Mouse (Mus musculus): ENCODE measurements around the gene Dhrs7. TPM values are rescaled to one million over a fixed set of nuclear protein-coding genes. Genes with fewer than 3 reads are reported as not detected.
A peak's percentile ranks its signal among the peaks of the same experiment; 100 is the strongest.

Dhrs7 gene
- polyA plus RNA-seq, 1 experiment, result 111 TPM

DNA sequence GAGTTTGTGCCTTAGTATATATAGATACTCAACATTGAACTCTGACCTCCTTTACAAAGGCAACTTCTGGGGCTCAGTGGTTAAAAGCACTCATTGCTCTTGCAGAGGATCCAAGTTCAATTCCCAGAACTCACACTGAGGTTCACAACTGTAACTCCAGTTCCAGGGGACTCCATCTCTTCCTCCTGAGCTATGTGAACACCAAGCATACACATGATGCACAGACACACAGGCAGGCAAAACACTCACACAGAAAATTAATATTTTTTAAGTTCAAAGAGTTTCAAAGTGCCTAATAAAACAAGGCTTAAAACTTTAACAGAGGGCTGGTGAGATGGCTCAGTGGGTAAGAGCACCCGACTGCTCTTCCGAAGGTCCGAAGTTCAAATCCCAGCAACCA is 18.9 kb upstream of the Dhrs7 start:
- H3K27me3 ChIP-seq (ENCODE audit: control insufficient read depth, insufficient read depth, insufficient read length), result no peaks in the 10 kb centered on the region
- TF ChIP-seq CEBPB (IDR thresholded peaks at IDR 0.05; ENCODE audit: insufficient read depth, poor library complexity, severe bottlenecking) (no peak), E2F4 (IDR thresholded peaks at IDR 0.05; ENCODE audit: insufficient read depth) (no peak), TCF3 (IDR thresholded peaks at IDR 0.05; ENCODE audit: insufficient read length, low read depth) (no peak), MYOD1 (IDR thresholded peaks at IDR 0.05; ENCODE audit: control insufficient read depth in 1 of 3, insufficient read length in 2 of 3, low read depth in 2 of 3) (no peak), USF1 (IDR thresholded peaks at IDR 0.05; ENCODE audit: low read depth) (no peak), REST (IDR thresholded peaks at IDR 0.05; ENCODE audit: insufficient read depth, insufficient read length) (no peak), SRF (IDR thresholded peaks at IDR 0.05; ENCODE audit: control insufficient read depth, insufficient read length, low read depth) (no peak), POLR2A (IDR thresholded peaks at IDR 0.05; ENCODE audit: insufficient read length, low read depth) (no peak), MYOG (IDR thresholded peaks at IDR 0.05; ENCODE audit: control insufficient read depth in 1 of 3, insufficient read depth in 1 of 3, insufficient read length in 2 of 3, low read depth in 2 of 3) (no peak), POLR2AphosphoS2 (IDR thresholded peaks at IDR 0.05; ENCODE audit: insufficient read length, low read depth) (no peak), TCF12 (IDR thresholded peaks at IDR 0.05; ENCODE audit: insufficient read depth, poor library complexity, severe bottlenecking) (no peak), MAX (IDR thresholded peaks at IDR 0.05; ENCODE audit: low read depth) (no peak)
- H3K36me3 ChIP-seq (ENCODE audit: control insufficient read depth, insufficient read depth), result no peaks in the 10 kb centered on the region
- H3K79me2 ChIP-seq (ENCODE audit: control insufficient read depth, insufficient read depth), result no peaks in the 10 kb centered on the region
- no peak overlapping the region for H3K4me3 ChIP-seq
- no peak overlapping the region for H3ac ChIP-seq (ENCODE audit: control insufficient read depth, insufficient read length)
- H3K4me2 ChIP-seq (ENCODE audit: low read depth), result no peak overlapping the region

DNA sequence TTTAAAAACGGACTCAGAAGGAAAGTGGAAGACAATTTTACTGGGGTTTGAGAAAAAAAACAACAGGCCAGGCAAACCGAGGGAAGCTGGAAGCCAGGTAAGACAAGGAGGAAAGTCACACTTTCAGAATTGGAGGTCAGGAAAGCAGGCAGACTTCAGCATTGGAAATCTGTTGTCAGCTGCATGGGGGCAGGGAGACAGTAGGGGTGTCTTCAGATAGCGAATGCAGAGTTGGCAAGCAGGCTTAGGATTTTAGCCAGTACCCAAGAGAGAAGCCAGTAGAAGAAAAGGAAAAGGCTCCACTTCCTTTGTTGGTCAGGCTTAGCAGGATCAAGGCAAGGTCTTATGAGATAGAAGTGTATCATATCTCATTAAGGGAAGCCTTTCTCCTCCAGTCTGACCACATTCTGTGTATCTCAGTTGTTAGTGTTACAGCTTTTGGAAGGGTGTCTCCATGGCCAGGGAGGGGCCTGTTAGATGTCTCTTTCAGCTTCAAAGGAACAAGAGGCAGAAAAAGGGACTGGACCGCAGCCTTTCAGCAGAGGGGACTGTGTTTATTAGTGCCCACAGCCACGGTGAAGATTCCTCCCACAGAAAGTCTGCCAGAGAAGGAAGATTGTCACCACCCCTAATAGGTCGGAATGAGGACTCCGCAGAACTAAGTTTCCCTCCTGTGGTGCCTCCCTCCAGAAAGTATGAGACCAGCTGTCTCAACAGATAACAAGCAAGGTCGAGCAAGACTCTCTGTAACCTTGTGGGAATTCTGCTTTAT is 18.0 kb upstream of the Dhrs7 start:
- no peaks in the 10 kb centered on the region for H3K27me3 ChIP-seq (ENCODE audit: control insufficient read depth, insufficient read depth, insufficient read length)
- H3K4me3 ChIP-seq, result no peak overlapping the region
- H3K79me2 ChIP-seq (ENCODE audit: control insufficient read depth, insufficient read depth), result no peaks in the 10 kb centered on the region
- no peak overlapping the region for H3ac ChIP-seq (ENCODE audit: control insufficient read depth, insufficient read length)
- peak overlapping the region; percentile 24 for H3K4me2 ChIP-seq (ENCODE audit: low read depth)
- H3K36me3 ChIP-seq (ENCODE audit: control insufficient read depth, insufficient read depth), result no peaks in the 10 kb centered on the region
- TF ChIP-seq USF1 (IDR thresholded peaks at IDR 0.05; ENCODE audit: low read depth), result no peak
- no peak for TF ChIP-seq MAX (IDR thresholded peaks at IDR 0.05; ENCODE audit: low read depth)
- no peak for TF ChIP-seq CEBPB (IDR thresholded peaks at IDR 0.05; ENCODE audit: insufficient read depth, poor library complexity, severe bottlenecking)
- peak in 1 of 3 experiments; percentile 34 for TF ChIP-seq MYOD1 (IDR thresholded peaks at IDR 0.05; ENCODE audit: control insufficient read depth in 1 of 3, insufficient read length in 2 of 3, low read depth in 2 of 3)
- no peak for TF ChIP-seq SRF (IDR thresholded peaks at IDR 0.05; ENCODE audit: control insufficient read depth, insufficient read length, low read depth)
- TF ChIP-seq REST (IDR thresholded peaks at IDR 0.05; ENCODE audit: insufficient read depth, insufficient read length), result no peak
- peak in 1 of 3 experiments; percentile 15 for TF ChIP-seq MYOG (IDR thresholded peaks at IDR 0.05; ENCODE audit: control insufficient read depth in 1 of 3, insufficient read depth in 1 of 3, insufficient read length in 2 of 3, low read depth in 2 of 3)

DNA sequence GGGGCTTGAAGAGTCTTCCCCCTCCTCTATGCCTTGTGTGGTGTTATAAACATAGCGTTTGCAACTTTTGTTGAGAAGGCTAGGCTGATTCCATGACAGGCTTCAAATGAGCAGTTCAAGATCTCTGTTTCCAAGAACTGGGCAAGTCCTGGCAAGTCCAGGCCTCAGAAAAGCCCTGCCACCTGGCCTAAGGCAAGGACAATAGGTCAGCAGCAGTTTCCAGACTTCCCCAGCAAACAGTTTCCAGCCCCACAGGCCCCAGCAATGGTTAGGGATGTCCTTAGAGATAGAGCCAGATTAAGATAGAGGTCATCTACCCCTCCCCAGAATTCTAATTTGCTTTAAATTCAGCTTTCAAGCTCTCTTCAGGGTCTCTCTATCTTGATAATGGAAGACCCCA is 17.2 kb upstream of the Dhrs7 start:
- no peaks in the 10 kb centered on the region for H3K79me2 ChIP-seq (ENCODE audit: control insufficient read depth, insufficient read depth)
- H3K36me3 ChIP-seq (ENCODE audit: control insufficient read depth, insufficient read depth), result no peaks in the 10 kb centered on the region
- H3K27me3 ChIP-seq (ENCODE audit: control insufficient read depth, insufficient read depth, insufficient read length), result no peaks in the 10 kb centered on the region
- no peak overlapping the region for H3ac ChIP-seq (ENCODE audit: control insufficient read depth, insufficient read length)
- no peak overlapping the region for H3K4me2 ChIP-seq (ENCODE audit: low read depth)
- no peak overlapping the region for H3K4me3 ChIP-seq
- TF ChIP-seq TCF12 (IDR thresholded peaks at IDR 0.05; ENCODE audit: insufficient read depth, poor library complexity, severe bottlenecking) (no peak), TCF3 (IDR thresholded peaks at IDR 0.05; ENCODE audit: insufficient read length, low read depth) (no peak), POLR2A (IDR thresholded peaks at IDR 0.05; ENCODE audit: insufficient read length, low read depth) (no peak)

DNA sequence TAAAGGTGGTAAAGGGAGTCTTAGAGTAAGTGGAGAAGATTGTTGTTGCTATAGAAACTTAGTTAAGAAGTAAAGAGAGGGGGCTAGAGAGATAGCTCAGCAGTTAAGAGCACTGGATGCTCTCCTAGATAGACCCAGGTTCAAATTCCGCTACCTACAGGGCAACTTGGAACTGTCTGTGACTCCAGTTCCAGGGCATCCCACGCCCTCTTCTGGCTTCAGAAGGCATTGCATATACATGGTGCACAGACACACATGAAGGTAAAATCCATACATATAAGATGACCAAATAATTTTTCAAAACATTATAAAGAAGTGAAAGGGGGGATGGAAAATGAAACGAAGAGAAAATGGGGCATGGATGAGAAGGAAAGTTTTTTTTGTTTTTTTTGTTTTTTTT is 14.9 kb upstream of the Dhrs7 start:
- TF ChIP-seq POLR2AphosphoS2 (IDR thresholded peaks at IDR 0.05; ENCODE audit: insufficient read length, low read depth) (no peak), POLR2A (IDR thresholded peaks at IDR 0.05; ENCODE audit: insufficient read length, low read depth) (no peak), E2F4 (IDR thresholded peaks at IDR 0.05; ENCODE audit: insufficient read depth) (no peak), MAX (IDR thresholded peaks at IDR 0.05; ENCODE audit: low read depth) (no peak), SRF (IDR thresholded peaks at IDR 0.05; ENCODE audit: control insufficient read depth, insufficient read length, low read depth) (no peak), TCF12 (IDR thresholded peaks at IDR 0.05; ENCODE audit: insufficient read depth, poor library complexity, severe bottlenecking) (no peak)
- Histone ChIP-seq H3K27me3 (ENCODE audit: control insufficient read depth, insufficient read depth, insufficient read length) (no peaks in the 10 kb centered on the region), H3K36me3 (ENCODE audit: control insufficient read depth, insufficient read depth) (no peaks in the 10 kb centered on the region), H3K4me3 (no peak overlapping the region), H3K79me2 (ENCODE audit: control insufficient read depth, insufficient read depth) (no peaks in the 10 kb centered on the region), H3K4me2 (ENCODE audit: low read depth) (no peak overlapping the region), H3ac (ENCODE audit: control insufficient read depth, insufficient read length) (no peak overlapping the region)

DNA sequence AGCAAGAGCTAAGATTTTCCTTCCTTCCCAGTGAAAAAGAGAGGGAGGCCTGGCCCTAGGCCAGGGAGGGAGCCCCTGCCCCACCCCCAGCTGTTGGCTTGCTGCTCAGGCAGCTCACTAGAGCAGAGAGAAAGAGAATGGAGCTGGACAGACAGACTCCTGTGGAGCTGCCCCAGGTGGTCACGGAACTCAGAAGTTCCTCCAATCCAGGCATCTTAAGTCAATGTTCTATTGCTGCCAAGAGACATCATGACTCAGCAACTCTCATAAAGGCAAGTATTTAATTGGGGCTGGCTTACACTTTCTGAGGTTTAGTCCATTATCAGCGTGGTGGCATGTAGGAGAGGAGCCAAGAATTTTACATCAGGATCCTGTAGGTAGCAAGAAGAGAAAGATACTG is 10.1 kb upstream of the Dhrs7 start:
- Histone ChIP-seq H3K4me3 (no peak overlapping the region), H3K36me3 (ENCODE audit: control insufficient read depth, insufficient read depth) (no peaks in the 10 kb centered on the region), H3K79me2 (ENCODE audit: control insufficient read depth, insufficient read depth) (no peaks in the 10 kb centered on the region), H3ac (ENCODE audit: control insufficient read depth, insufficient read length) (no peak overlapping the region), H3K27me3 (ENCODE audit: control insufficient read depth, insufficient read depth, insufficient read length) (no peaks in the 10 kb centered on the region), H3K4me2 (ENCODE audit: low read depth) (peak overlapping the region; percentile 74)
- no peak for TF ChIP-seq TCF12 (IDR thresholded peaks at IDR 0.05; ENCODE audit: insufficient read depth, poor library complexity, severe bottlenecking)
- no peak for TF ChIP-seq CEBPB (IDR thresholded peaks at IDR 0.05; ENCODE audit: insufficient read depth, poor library complexity, severe bottlenecking)
- TF ChIP-seq REST (IDR thresholded peaks at IDR 0.05; ENCODE audit: insufficient read depth, insufficient read length), result no peak
- TF ChIP-seq E2F4 (IDR thresholded peaks at IDR 0.05; ENCODE audit: insufficient read depth), result no peak
- no peak for TF ChIP-seq USF1 (IDR thresholded peaks at IDR 0.05; ENCODE audit: low read depth)
- no peak for TF ChIP-seq MYOD1 (IDR thresholded peaks at IDR 0.05; ENCODE audit: control insufficient read depth in 1 of 3, insufficient read length in 2 of 3, low read depth in 2 of 3)
- TF ChIP-seq MYOG (IDR thresholded peaks at IDR 0.05; ENCODE audit: control insufficient read depth in 1 of 3, insufficient read depth in 1 of 3, insufficient read length in 2 of 3, low read depth in 2 of 3), result no peak

Measured in myocyte (in vitro differentiated cells).